Mouse (Mus musculus): Measurements from ENCODE around the gene Cd151.

DNA sequence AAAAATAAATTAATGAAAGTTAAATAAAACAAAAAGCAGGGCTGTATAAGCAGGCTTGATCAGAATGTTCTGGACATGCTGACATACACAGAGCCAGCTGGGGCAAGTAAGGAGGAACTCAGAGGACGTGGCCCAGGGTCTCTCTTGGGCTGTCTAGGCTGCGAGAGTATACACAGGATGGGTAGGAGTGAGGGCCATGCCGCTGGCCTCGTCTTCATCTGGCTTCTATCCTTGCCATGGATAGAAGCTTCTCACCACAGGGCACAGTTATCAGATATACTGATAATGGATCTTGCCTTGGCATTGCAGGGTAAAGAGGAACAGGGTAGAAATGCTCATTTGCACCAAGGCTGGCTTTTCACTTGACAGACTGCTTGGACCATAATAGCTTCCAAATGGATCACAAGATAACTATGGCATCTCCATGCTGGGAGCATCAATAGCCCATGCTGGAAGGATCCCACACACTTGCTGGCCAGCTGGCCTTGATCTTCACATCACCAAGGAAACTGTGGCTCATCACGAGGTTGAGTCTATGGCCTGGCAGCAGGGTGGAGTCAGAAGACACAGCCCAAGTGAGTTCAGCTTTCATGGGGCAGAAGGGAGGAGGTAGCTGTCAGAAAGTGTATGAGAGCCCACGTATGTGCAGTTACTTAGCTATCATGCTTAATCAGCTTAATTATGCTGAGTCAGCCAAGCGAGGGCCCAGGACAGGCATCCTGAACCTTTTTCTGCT is 34.8 kb downstream of the Cd151 start:
- no peak for TF ChIP-seq CTCF (IDR thresholded peaks at IDR 0.05; ENCODE audit: extremely low read depth, insufficient read length, insufficient replicate concordance, low read depth, low read length)
- no peak for TF ChIP-seq POLR2A (IDR thresholded peaks at IDR 0.05; ENCODE audit: low read depth, low read length)

Measured in small intestine, adult 2 months (tissue).